Mouse (Mus musculus) limb, embryonic 14.5 days (tissue): Measurements from ENCODE around the gene Tubg2. TPM values are rescaled to one million over a fixed set of nuclear protein-coding genes. Genes with fewer than 3 reads are reported as not detected.
A peak's percentile ranks its signal among the peaks of the same experiment; 100 is the strongest.

Experiments used
- ATAC-seq: fragments of 200-750 bp; cut with Nextera tagmentation; 2 replicates; pipeline ENCODE4 v1.8.0; 2017; ENCODE audit warnings: low read depth, moderate number of reproducible peaks, moderate TSS enrichment; ENCODE audit not compliant: low FRiP score
- DNase-seq: peaks from one replicate; pipeline ENCODE4 v3.0.0-alpha.2; 2015; ENCODE audit warnings: low spot score
- H3K27ac ChIP-seq: fragments of 300-500 bp; sonication (generic); replicated peaks from 2 replicates; pipeline ENCODE4 v1.5.1; 2014; ENCODE audit warnings: low read depth, mild to moderate bottlenecking, low read length, moderate library complexity, mixed read lengths
- H3K27me3 ChIP-seq: fragments of 300-500 bp; sonication (generic); 2 replicates; pipeline ENCODE4 v1.6.1; 2014; ENCODE audit warnings: low read length, mixed read lengths; ENCODE audit not compliant: control insufficient read depth, insufficient read depth
- H3K36me3 ChIP-seq: fragments of 300-500 bp; sonication (generic); 2 replicates; pipeline ENCODE4 v1.6.1; 2014; ENCODE audit warnings: mild to moderate bottlenecking, low read length, moderate library complexity, mixed read lengths; ENCODE audit not compliant: control insufficient read depth, insufficient read depth
- H3K4me1 ChIP-seq: fragments of 300-500 bp; sonication (generic); 2 replicates; pipeline ENCODE4 v1.6.1; 2014; ENCODE audit warnings: antibody characterized with exemption, low read length, mixed read lengths; ENCODE audit not compliant: control insufficient read depth, insufficient read depth
- H3K4me2 ChIP-seq: fragments of 300-500 bp; sonication (generic); replicated peaks from 2 replicates; pipeline ENCODE4 v1.6.1; 2014; ENCODE audit warnings: low read depth, mild to moderate bottlenecking, low read length, moderate library complexity; ENCODE audit not compliant: severe bottlenecking
- H3K4me3 ChIP-seq: fragments of 300-500 bp; sonication (generic); replicated peaks from 2 replicates; pipeline ENCODE4 v1.5.1; 2014; ENCODE audit warnings: low read length
- H3K9ac ChIP-seq: fragments of 300-500 bp; sonication (generic); 2 replicates; pipeline ENCODE4 v1.6.1; 2014; ENCODE audit warnings: mild to moderate bottlenecking, low read depth, low read length, moderate library complexity; ENCODE audit not compliant: severe bottlenecking
- H3K9me3 ChIP-seq: fragments of 300-500 bp; sonication (generic); 2 replicates; pipeline ENCODE4 v1.6.1; 2016; ENCODE audit warnings: low read length; ENCODE audit not compliant: control insufficient read depth
- POLR2A ChIP-seq: fragments of 200-500 bp; IDR thresholded peaks from 2 replicates; pipeline ENCODE4 v1.8.0; 2012; ENCODE audit warnings: inconsistent platforms, mild to moderate bottlenecking, moderate library complexity, borderline replicate concordance; ENCODE audit not compliant: insufficient read depth, insufficient read length; ENCODE audit errors: extremely low read depth
- WGBS: fragments of 180-500 bp; shearing (Covaris S2); extraction: QIAGEN DNeasy Blood & Tissue Kit; methylation state at CpG from one replicate; pipeline ENCODE4 v1.1.7; 2014; 5-methylcytosine and 5-hydroxymethylcytosine counted together
- polyA plus RNA-seq, 2 experiments: library from polyadenylated mRNA; depleted of rRNA in 1 of 2; stranded (reverse) in 1 of 2; unstranded in 1 of 2; fragments of >200 nt; fragmentation: Nextera tagmentation in 1 of 2; extraction: Ambion mirVana in 1 of 2; gene quantifications; 2 replicates each; pipeline versions ENCODE4 v1.2.1 to v1.2.3; 2012 to 2014

The Tubg2 gene
- 6.2 and 7.3 TPM in 2 replicates for polyA plus RNA-seq (2012; rRNA removed)
- polyA plus RNA-seq (2014; fragmentation: Nextera tagmentation; extraction: Ambion mirVana), result 7.1 and 8.0 TPM in 2 replicates

DNA sequence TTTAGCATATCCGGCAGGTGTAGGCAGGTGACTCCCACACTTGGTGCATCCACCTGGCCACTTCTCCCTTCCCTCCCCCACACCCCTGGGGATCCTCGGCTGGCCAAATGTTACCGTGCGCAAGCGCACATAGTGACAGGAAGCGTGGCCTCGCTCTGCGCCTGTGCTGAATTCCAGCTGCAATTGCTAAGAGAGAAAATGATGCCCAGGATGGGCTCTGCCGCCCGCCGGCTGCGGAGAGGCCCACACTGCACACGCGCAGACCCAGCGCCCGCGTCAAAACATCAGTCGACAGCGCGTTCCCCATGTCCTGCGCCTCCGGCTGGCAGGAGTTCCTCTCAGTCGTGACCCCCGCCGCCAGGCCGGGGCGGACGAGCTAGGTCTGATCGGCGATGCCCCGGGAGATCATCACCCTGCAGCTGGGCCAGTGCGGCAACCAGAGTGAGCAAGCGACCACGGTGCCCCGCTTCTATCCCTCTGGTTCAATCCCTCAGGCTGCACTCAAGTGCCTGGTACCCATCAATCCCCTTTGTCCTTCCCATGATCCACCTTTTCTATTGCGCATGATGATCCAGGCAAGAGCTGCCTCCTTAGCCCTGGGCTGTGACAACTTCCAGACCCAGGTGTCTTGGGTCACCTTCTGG, at the start of gene Tubg2:
Gene Tubg2, plus strand, starts transcription at position 180 of the 644 bp plus-strand sequence.
- Histone ChIP-seq H3K9ac (peak within 1 kb of the TSS; percentile 65), H3K36me3 (no peaks in the 10 kb centered on the region), H3K27me3 (no peaks in the 10 kb centered on the region), H3K4me1 (peaks cover 8% of the 10 kb centered on the region; the same call in 1 of the 2 replicates), H3K4me2 (peak within 1 kb of the TSS; percentile 72), H3K9me3 (no peaks in the 10 kb centered on the region), H3K4me3 (peak within 1 kb of the TSS; percentile 41), H3K27ac (0 out of 2 replicates have a peak within 1 kb of the TSS, but pooled peaks have one; percentile 48)
- DNase-seq (peak; percentile 76), ATAC-seq (peak; percentile 81)
- 0 out of 2 replicates have a peak, but pooled peaks have one; percentile 18 for TF ChIP-seq POLR2A
- WGBS, result 2% methylated on average over 35 of the region's 36 CpGs

DNA sequence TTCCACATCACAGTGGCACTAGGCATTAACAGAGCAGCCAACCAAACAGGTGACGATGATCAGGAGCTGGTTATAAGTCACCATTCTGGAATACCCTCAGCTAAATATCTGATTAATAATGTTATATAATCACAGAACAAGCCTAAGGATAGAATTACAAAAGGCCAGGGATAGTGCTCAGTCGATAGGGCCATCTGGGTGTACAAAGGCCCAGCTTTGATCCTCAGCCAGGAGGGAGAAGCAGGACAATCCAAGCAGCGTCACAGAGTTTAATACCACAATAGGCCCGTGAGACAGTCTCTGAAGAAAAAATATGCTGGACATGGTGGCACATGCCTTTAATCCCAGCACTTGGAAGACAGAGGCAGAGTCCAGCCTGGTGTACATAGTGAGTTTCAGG, 46.4 kb upstream of the Tubg2 start:
- Histone ChIP-seq H3K9me3 (no peaks in the 10 kb centered on the region), H3K4me1 (no peaks in the 10 kb centered on the region), H3K4me3 (no peak overlapping the region), H3K4me2 (no peak overlapping the region), H3K27me3 (no peaks in the 10 kb centered on the region), H3K36me3 (peaks cover 17% of the 10 kb centered on the region), H3K27ac (no peak overlapping the region), H3K9ac (no peak overlapping the region)
- ATAC-seq, result no peak
- TF ChIP-seq POLR2A, result no peak
- DNase-seq, result no peak
- 82% methylated on average over 4 of the region's 4 CpGs for WGBS

DNA sequence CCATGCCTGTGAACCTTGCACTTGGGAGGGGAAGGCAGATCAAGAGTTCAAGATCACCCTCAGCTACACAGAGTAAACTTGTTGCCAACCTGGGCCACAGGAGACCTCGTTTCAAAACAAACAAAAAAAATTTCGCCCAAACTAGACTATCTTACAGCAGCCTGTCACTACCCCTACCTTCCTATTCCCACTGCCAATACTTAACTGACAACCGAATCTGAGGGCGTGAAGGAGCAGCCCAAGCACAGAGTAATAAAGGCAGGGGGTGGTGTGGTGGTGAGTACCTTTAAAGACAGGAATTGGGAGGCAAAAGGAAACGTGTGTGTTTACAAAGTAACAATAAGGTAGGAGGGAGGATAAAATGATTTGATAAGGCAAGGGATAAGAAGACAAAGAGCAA, 45.0 kb upstream of the Tubg2 start:
- ATAC-seq (no peak), DNase-seq (no peak)
- H3K36me3 ChIP-seq, result peaks cover 7% of the 10 kb centered on the region
- no peaks in the 10 kb centered on the region for H3K4me1 ChIP-seq
- H3K4me3 ChIP-seq, result no peak overlapping the region
- H3K4me2 ChIP-seq, result no peak overlapping the region
- no peaks in the 10 kb centered on the region for H3K9me3 ChIP-seq
- no peak overlapping the region for H3K27ac ChIP-seq
- 49% methylated on average over 5 of the region's 5 CpGs for WGBS
- TF ChIP-seq POLR2A, result no peak
- H3K27me3 ChIP-seq, result no peaks in the 10 kb centered on the region
- no peak overlapping the region for H3K9ac ChIP-seq

DNA sequence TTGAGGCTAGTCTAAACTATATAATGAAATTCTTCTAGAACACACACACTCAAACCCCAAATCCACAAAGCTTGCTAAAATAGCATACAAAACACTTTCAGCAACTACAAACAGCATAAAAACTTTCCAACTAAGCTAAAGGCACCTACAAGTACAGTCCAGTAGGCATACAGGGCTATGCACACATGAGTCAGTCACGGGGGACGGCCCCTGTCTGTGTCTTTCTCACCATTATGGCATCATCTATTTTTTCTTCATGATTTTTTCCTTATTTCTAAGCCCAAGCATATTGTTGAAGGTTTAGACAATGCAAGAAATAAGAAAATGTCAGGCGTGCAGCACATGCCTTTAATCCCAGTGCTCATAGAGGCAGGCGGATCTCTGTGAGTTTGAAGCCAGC, 44.5 kb upstream of the Tubg2 start:
- no peak for ATAC-seq
- TF ChIP-seq POLR2A, result no peak
- H3K4me1 ChIP-seq, result no peaks in the 10 kb centered on the region
- no peaks in the 10 kb centered on the region for H3K9me3 ChIP-seq
- no peak overlapping the region for H3K4me3 ChIP-seq
- WGBS, result 88% methylated on average over 4 of the region's 4 CpGs
- H3K27me3 ChIP-seq, result no peaks in the 10 kb centered on the region
- no peak for DNase-seq
- no peak overlapping the region for H3K4me2 ChIP-seq
- H3K27ac ChIP-seq, result no peak overlapping the region
- no peak overlapping the region for H3K9ac ChIP-seq
- peaks cover 3% of the 10 kb centered on the region; the same call in 1 of the 2 replicates for H3K36me3 ChIP-seq

DNA sequence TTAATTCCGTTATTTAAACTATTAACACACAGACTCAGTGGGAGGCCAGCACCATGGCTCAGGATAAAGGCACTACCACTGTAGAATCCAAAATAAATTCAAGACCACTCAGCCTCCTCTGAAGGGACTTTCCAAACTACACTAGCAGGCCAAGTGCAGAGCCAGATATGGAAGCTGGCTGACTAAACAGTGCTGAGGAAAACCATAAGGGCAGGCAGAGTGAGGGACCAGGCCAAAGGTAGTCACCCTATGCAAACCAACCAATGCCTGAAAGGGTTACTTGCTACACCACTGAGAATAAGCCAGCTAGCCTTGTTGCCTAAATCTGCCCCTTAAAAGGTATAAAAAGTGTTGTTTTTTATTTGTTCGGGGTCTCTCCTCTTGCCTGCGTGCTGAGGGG, 43.5 kb upstream of the Tubg2 start:
- no peak for DNase-seq
- no peak overlapping the region for H3K9ac ChIP-seq
- ATAC-seq, result no peak

More for the DNA sequence above, 43.5 kb upstream of the Tubg2 start:
- WGBS, result 85% methylated on average over 3 of the region's 3 CpGs
- no peak for TF ChIP-seq POLR2A
- H3K4me2 ChIP-seq, result no peak overlapping the region
- no peaks in the 10 kb centered on the region for H3K27me3 ChIP-seq
- H3K4me1 ChIP-seq, result no peaks in the 10 kb centered on the region
- no peak overlapping the region for H3K27ac ChIP-seq
- H3K36me3 ChIP-seq, result peaks cover 9% of the 10 kb centered on the region; the same call in 1 of the 2 replicates
- no peak overlapping the region for H3K4me3 ChIP-seq
- no peaks in the 10 kb centered on the region for H3K9me3 ChIP-seq
